Comparison of ENCODE assay signal across 13 mouse cellular contexts in the genomic region with DNA sequence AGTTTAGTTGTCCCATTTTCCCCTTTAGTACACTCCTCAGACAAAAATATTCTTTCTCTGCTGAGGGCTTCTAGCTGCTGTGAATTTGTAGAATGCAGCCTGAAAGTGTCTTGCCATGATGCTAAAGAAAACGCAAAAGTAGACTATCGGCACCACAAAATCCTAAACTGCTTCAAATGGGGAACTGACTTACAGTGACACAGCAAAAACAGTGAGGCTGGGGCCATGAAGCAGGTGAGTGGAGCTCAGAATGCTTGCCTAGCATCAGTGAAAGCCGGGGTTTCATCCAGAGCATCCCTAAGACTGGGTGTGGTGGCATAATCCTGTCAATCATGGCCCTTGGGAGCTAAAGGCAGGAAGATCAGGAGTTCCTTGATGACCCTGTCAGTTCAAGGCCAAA.
"Had no signal": no experiment of that assay in that cellular context is flagged by ENCODE, and none has a peak within 500 bp of the region (broad histone marks: within the 10 kb centered on the region; RNA-seq: fewer than 3 reads in every experiment).

No protein-coding gene starts in this region.

- DNase-seq: kidney, adult 18-20 months; kidney, postnatal 10 days; kidney, postnatal 4 days; liver, embryonic 13.5 days; lung, adult 18-20 months; midbrain, embryonic 14.5 days; right cerebral cortex, postnatal 4 days; thymus, postnatal 36 days had no signal

- H3K4me3 ChIP-seq: intestine, embryonic 15.5 days; layer of hippocampus, adult 2 months; limb, embryonic 15.5 days; liver, embryonic 13.5 days; midbrain, embryonic 10.5 days; neural tube, embryonic 12.5 days had no signal

- ATAC-seq: intestine, embryonic 15.5 days had no signal

- H3K27ac ChIP-seq: intestine, embryonic 15.5 days; layer of hippocampus, adult 2 months; limb, embryonic 15.5 days; liver, embryonic 13.5 days; midbrain, embryonic 10.5 days; neural tube, embryonic 12.5 days had no signal

- H3K4me1 ChIP-seq: intestine, embryonic 15.5 days; limb, embryonic 15.5 days; liver, embryonic 13.5 days; midbrain, embryonic 10.5 days; neural tube, embryonic 12.5 days had no signal

- H3K27me3 ChIP-seq: intestine, embryonic 15.5 days; limb, embryonic 15.5 days; liver, embryonic 13.5 days; neural tube, embryonic 12.5 days had no signal

- H3K9ac ChIP-seq: intestine, embryonic 15.5 days; limb, embryonic 15.5 days; liver, embryonic 13.5 days; neural tube, embryonic 12.5 days had no signal

- H3K36me3 ChIP-seq: intestine, embryonic 15.5 days; limb, embryonic 15.5 days; liver, embryonic 13.5 days; midbrain, embryonic 10.5 days; neural tube, embryonic 12.5 days had no signal

- H3K9me3 ChIP-seq: intestine, embryonic 15.5 days; limb, embryonic 15.5 days; liver, embryonic 13.5 days; midbrain, embryonic 10.5 days; neural tube, embryonic 12.5 days had no signal
